Mouse (Mus musculus): ENCODE results near the gene Gm11733. TPM values are rescaled to one million over a fixed set of nuclear protein-coding genes. Genes with fewer than 3 reads are reported as not detected.
A peak's percentile ranks its signal among the peaks of the same experiment; 100 is the strongest.

Gene Gm11733
- polyA plus RNA-seq, 1 experiment: not detected

GRCm38 (mm10) chr11:117532374-117532773, 48.2 kb downstream of the Gm11733 start:
- Histone ChIP-seq H3K79me2 (ENCODE audit: control insufficient read depth, insufficient read depth) (no peaks in the 10 kb centered on the region), H3ac (ENCODE audit: control insufficient read depth, insufficient read length, low read depth) (no peak overlapping the region), H3K79me3 (ENCODE audit: low read depth) (no peaks in the 10 kb centered on the region), H3K27me3 (ENCODE audit: control insufficient read depth, insufficient read depth, insufficient read length) (no peaks in the 10 kb centered on the region), H3K36me3 (ENCODE audit: control insufficient read depth, insufficient read depth) (no peaks in the 10 kb centered on the region), H3K4me3 (ENCODE audit: insufficient read depth, poor library complexity, severe bottlenecking) (no peak overlapping the region)
- TF ChIP-seq CEBPB (IDR thresholded peaks at IDR 0.05; ENCODE audit: low read depth) (no peak), USF1 (IDR thresholded peaks at IDR 0.05; ENCODE audit: low read depth) (no peak), CTCF (IDR thresholded peaks at IDR 0.05; ENCODE audit: control insufficient read depth, insufficient read depth, insufficient read length) (no peak), MAX (IDR thresholded peaks at IDR 0.05) (no peak), MYOD1 (IDR thresholded peaks at IDR 0.05; ENCODE audit: control insufficient read depth, insufficient read length, low read depth) (no peak)

- no peak overlapping the region for H3ac ChIP-seq (ENCODE audit: control insufficient read depth, insufficient read length, low read depth)
- H3K79me3 ChIP-seq (ENCODE audit: low read depth): no peaks in the 10 kb centered on the region
- H3K79me2 ChIP-seq (ENCODE audit: control insufficient read depth, insufficient read depth): no peaks in the 10 kb centered on the region
- H3K27me3 ChIP-seq (ENCODE audit: control insufficient read depth, insufficient read depth, insufficient read length): no peaks in the 10 kb centered on the region
- no peaks in the 10 kb centered on the region for H3K36me3 ChIP-seq (ENCODE audit: control insufficient read depth, insufficient read depth)
- TF ChIP-seq MAX (IDR thresholded peaks at IDR 0.05) (no peak), FOSL1 (IDR thresholded peaks at IDR 0.05; ENCODE audit: insufficient read depth, low read length, poor library complexity, severe bottlenecking) (no peak), MYOG (IDR thresholded peaks at IDR 0.05; ENCODE audit: control insufficient read depth, extremely low read depth, insufficient read length) (no peak), USF1 (IDR thresholded peaks at IDR 0.05; ENCODE audit: low read depth) (no peak), CTCF (IDR thresholded peaks at IDR 0.05; ENCODE audit: control insufficient read depth, insufficient read depth, insufficient read length) (no peak), CEBPB (IDR thresholded peaks at IDR 0.05; ENCODE audit: low read depth) (no peak), MYOD1 (IDR thresholded peaks at IDR 0.05; ENCODE audit: control insufficient read depth, insufficient read length, low read depth) (no peak)
- no peak overlapping the region for H3K4me3 ChIP-seq (ENCODE audit: insufficient read depth, poor library complexity, severe bottlenecking)
Measured at GRCm38 (mm10) chr11:117534912-117535311, 50.7 kb downstream of the Gm11733 start.

GRCm38 (mm10) chr11:117535491-117536304, 51.5 kb downstream of the Gm11733 start:
- Histone ChIP-seq H3K36me3 (ENCODE audit: control insufficient read depth, insufficient read depth) (no peaks in the 10 kb centered on the region), H3K4me3 (ENCODE audit: insufficient read depth, poor library complexity, severe bottlenecking) (no peak overlapping the region), H3ac (ENCODE audit: control insufficient read depth, insufficient read length, low read depth) (no peak overlapping the region), H3K79me2 (ENCODE audit: control insufficient read depth, insufficient read depth) (no peaks in the 10 kb centered on the region), H3K27me3 (ENCODE audit: control insufficient read depth, insufficient read depth, insufficient read length) (no peaks in the 10 kb centered on the region), H3K79me3 (ENCODE audit: low read depth) (no peaks in the 10 kb centered on the region)
- TF ChIP-seq MYOD1 (IDR thresholded peaks at IDR 0.05; ENCODE audit: control insufficient read depth, insufficient read length, low read depth) (peak; percentile 67), USF1 (IDR thresholded peaks at IDR 0.05; ENCODE audit: low read depth) (peak; percentile 81), CEBPB (IDR thresholded peaks at IDR 0.05; ENCODE audit: low read depth) (no peak)

GRCm38 (mm10) chr11:117536586-117536985, 52.4 kb downstream of the Gm11733 start:
- Histone ChIP-seq H3K36me3 (ENCODE audit: control insufficient read depth, insufficient read depth) (no peaks in the 10 kb centered on the region), H3K79me3 (ENCODE audit: low read depth) (no peaks in the 10 kb centered on the region), H3K27me3 (ENCODE audit: control insufficient read depth, insufficient read depth, insufficient read length) (no peaks in the 10 kb centered on the region), H3ac (ENCODE audit: control insufficient read depth, insufficient read length, low read depth) (no peak overlapping the region), H3K79me2 (ENCODE audit: control insufficient read depth, insufficient read depth) (no peaks in the 10 kb centered on the region), H3K4me3 (ENCODE audit: insufficient read depth, poor library complexity, severe bottlenecking) (no peak overlapping the region)
- TF ChIP-seq MAX (IDR thresholded peaks at IDR 0.05): peak; percentile 75
- TF ChIP-seq MYOD1 (IDR thresholded peaks at IDR 0.05; ENCODE audit: control insufficient read depth, insufficient read length, low read depth): peak; percentile 47
- TF ChIP-seq MYOG (IDR thresholded peaks at IDR 0.05; ENCODE audit: control insufficient read depth, extremely low read depth, insufficient read length): no peak

Other genes starting within 250 kb of the Gm11733 start
- gene Tnrc6c, start 169.9 kb downstream of the Gm11733 start, polyA plus RNA-seq (2012; fragmentation: generic; extraction: Trizol): 6.3 TPM